11 mouse cellular contexts compared by ENCODE assay signal in genomic region chr8:11322724-11323585, GRCm38 (mm10). TPM values are rescaled to one million over a fixed set of nuclear protein-coding genes. Genes with fewer than 3 reads are reported as not detected.
A peak's percentile ranks its signal among the peaks of the same experiment; 100 is the strongest.
DNase-seq lines count a peak whose midpoint lies in the region; ATAC-seq lines count a peak whose summit lies in the region.
"Had no signal": no experiment of that assay in that cellular context is flagged by ENCODE, and none has a peak within 500 bp of the region (broad histone marks: within the 10 kb centered on the region; RNA-seq: fewer than 3 reads in every experiment).

No protein-coding gene starts in this region.

- 33% methylated on average over 5 of the region's 5 CpGs for WGBS in liver, embryonic 12.5 days (ENCODE audit: insufficient replicate concordance)

- H3K27me3 ChIP-seq in liver, embryonic 12.5 days (replicated peaks), result no peaks in the 10 kb centered on the region
- H3K27me3 ChIP-seq: liver, embryonic 15.5 days had no signal

- no peak overlapping the region for H3K27ac ChIP-seq in liver, embryonic 12.5 days
- H3K27ac ChIP-seq: liver, embryonic 15.5 days had no signal

- ATAC-seq in common myeloid progenitor, adult 5-6 weeks (replicated peaks; ENCODE audit: low read depth, poor library complexity, severe bottlenecking), result peak; percentile 31
- ATAC-seq in liver, embryonic 12.5 days, result peak; percentile 46; the same call in 1 of the 2 replicates
- ATAC-seq: hindbrain, embryonic 16.5 days had no signal

- H3K36me3 ChIP-seq in liver, embryonic 12.5 days, result no peaks in the 10 kb centered on the region
- H3K36me3 ChIP-seq: liver, embryonic 15.5 days had no signal

- intact Hi-C loops in heart, postnatal 25 days (cut with DNase I), result loop anchor here (2.0 kb wide), 1 partner anchor 48 kb away; no protein-coding TSS in a partner anchor

- H3K4me3 ChIP-seq in liver, embryonic 12.5 days, result no peak overlapping the region
- H3K4me3 ChIP-seq: liver, embryonic 15.5 days had no signal

- no peaks in the 10 kb centered on the region for H3K9me3 ChIP-seq in liver, embryonic 12.5 days (replicated peaks)
- H3K9me3 ChIP-seq: liver, embryonic 15.5 days had no signal

- H3K4me1 ChIP-seq in liver, embryonic 12.5 days, result no peaks in the 10 kb centered on the region

- H3K4me2 ChIP-seq in liver, embryonic 12.5 days, result no peak overlapping the region
- H3K4me2 ChIP-seq: liver, embryonic 15.5 days had no signal

- DNase-seq in heart, adult 9 months (ENCODE audit: low spot score in 2 of 2), result peak; percentile 46 to 71
- no peak for DNase-seq in heart, postnatal 25 days (ENCODE audit: low spot score)
- DNase-seq in 3134 (ENCODE audit: extremely low read depth, insufficient read length, low spot score), result peak; percentile 69
- DNase-seq in left cerebral cortex, adult 8-10 months (ENCODE audit: low spot score in 2 of 2), result no peak
- no peak for DNase-seq in urinary bladder, postnatal 14 days (ENCODE audit: low spot score)
- no peak for DNase-seq in urinary bladder, postnatal 10 days (ENCODE audit: low spot score)
- DNase-seq: embryo, embryonic 11 days had no signal

- no peak overlapping the region for H3K9ac ChIP-seq in liver, embryonic 12.5 days
- H3K9ac ChIP-seq: liver, embryonic 15.5 days had no signal

RNA-seq across cellular contexts. Expression of gene Col4a1, which starts 10.3 kb away (rescaled TPM):
- total RNA-seq in heart, postnatal 25 days (2021), result 100 to 1,000 TPM; 537 to 622 TPM
- 2.4 and 3.6 TPM in 2 replicates for total RNA-seq in common myeloid progenitor, adult 5-6 weeks (2017)
- 28.9 and 30.9 TPM in 2 replicates for polyA plus RNA-seq in liver, embryonic 12.5 days (2016; fragmentation: Nextera tagmentation; extraction: Ambion mirVana)
- total RNA-seq in left cerebral cortex, adult 8-10 months (2022), result 10 to 100 TPM; 24.5 to 35.0 (median 30.3) TPM

RNA-seq across cellular contexts. Expression of gene Col4a2, which starts 10.3 kb away (rescaled TPM):
- total RNA-seq in heart, postnatal 25 days (2021), result 100 to 1,000 TPM; 292 to 338 TPM
- 0.34 and 2.3 TPM in 2 replicates for total RNA-seq in common myeloid progenitor, adult 5-6 weeks (2017)
- polyA plus RNA-seq in liver, embryonic 12.5 days (2016; fragmentation: Nextera tagmentation; extraction: Ambion mirVana), result 11.8 and 12.0 TPM in 2 replicates
- 10 to 100 TPM; 28.3 to 41.2 (median 29.8) TPM for total RNA-seq in left cerebral cortex, adult 8-10 months (2022)

Comparison
In these comparisons a context has a peak if more than half of its experiments do, and no peak if none do; other contexts are left out.
1. DNase-seq: peak in heart, adult 9 months (2 of 2) and 3134 (single experiment); none in heart, postnatal 25 days (single experiment), left cerebral cortex, adult 8-10 months (0 of 2), urinary bladder, postnatal 14 days (single experiment) and urinary bladder, postnatal 10 days (single experiment).
2. RNA of gene Col4a1, which starts 10.3 kb away (total RNA-seq): 537 to 622 TPM in heart, postnatal 25 days; 24.5 to 35.0 TPM in left cerebral cortex, adult 8-10 months and 2.4 to 3.6 TPM in common myeloid progenitor, adult 5-6 weeks; every median in the first group is over 10 times any median in the second.
3. RNA of gene Col4a2, which starts 10.3 kb away (total RNA-seq): 292 to 338 TPM in heart, postnatal 25 days; 28.3 to 41.2 TPM in left cerebral cortex, adult 8-10 months and 0.34 to 2.3 TPM in common myeloid progenitor, adult 5-6 weeks; every median in the first group is over 4 times any median in the second.